Mouse (Mus musculus) bone marrow macrophage, adult 2 months (primary cell): ENCODE data around the gene Iqschfp.

Experiments used
- CTCF ChIP-seq: IDR thresholded peaks from 2 replicates; pipeline ENCODE4 v1.5.1; 2012; ENCODE audit warnings: low read depth, mild to moderate bottlenecking, low read length, moderate library complexity
- POLR2A ChIP-seq: IDR thresholded peaks from 2 replicates; pipeline ENCODE4 v1.6.1; 2012; ENCODE audit warnings: mild to moderate bottlenecking, low read depth, low read length, borderline replicate concordance

DNA sequence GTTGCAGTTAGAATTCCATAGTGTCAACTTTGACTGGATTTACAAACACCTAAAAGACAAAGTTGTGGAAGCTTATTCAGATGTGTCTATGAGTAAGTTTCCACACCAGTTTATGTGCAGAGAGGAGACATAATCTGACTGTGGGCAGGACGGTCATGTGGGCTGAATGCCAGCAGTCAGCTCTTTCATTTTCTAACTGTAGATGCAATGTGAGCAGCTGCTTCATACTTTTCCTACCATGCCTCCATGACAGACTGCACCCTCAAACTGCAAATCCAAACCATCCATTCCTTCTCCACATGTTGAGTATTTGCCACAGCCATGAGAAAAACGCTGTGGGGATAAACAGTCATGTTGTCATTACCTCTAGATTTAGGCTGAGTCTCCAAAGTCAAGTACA is 528.9 kb downstream of the Iqschfp start:
- TF ChIP-seq CTCF (no peak), POLR2A (no peak)
